ENCODE assay signal across 18 mouse cellular contexts in genomic region chr5:72205271-72205670, GRCm38 (mm10). TPM values are rescaled to one million over a fixed set of nuclear protein-coding genes. Genes with fewer than 3 reads are reported as not detected.
DNase-seq lines count a peak whose midpoint lies in the region; ATAC-seq and TF ChIP-seq lines count a peak whose summit lies in the region.
"Had no signal": no experiment of that assay in that cellular context is flagged by ENCODE, and none has a peak within 500 bp of the region (broad histone marks: within the 10 kb centered on the region; RNA-seq: fewer than 3 reads in every experiment).

No protein-coding gene starts in this region.

- no peaks in the 10 kb centered on the region for H3K27me3 ChIP-seq in liver, embryonic 13.5 days
- H3K27me3 ChIP-seq in neural tube, embryonic 13.5 days, result 0 out of 2 replicates have a peak, but pooled peaks cover 3% of the 10 kb centered on the region
- no peaks in the 10 kb centered on the region for H3K27me3 ChIP-seq in embryonic facial prominence, embryonic 14.5 days (replicated peaks; ENCODE audit: control insufficient read depth, insufficient read depth, low read length)
- H3K27me3 ChIP-seq: forebrain, embryonic 15.5 days; hindbrain, embryonic 13.5 days; intestine, embryonic 15.5 days had no signal

- H3K9me3 ChIP-seq in liver, embryonic 13.5 days (replicated peaks), result no peaks in the 10 kb centered on the region
- H3K9me3 ChIP-seq in neural tube, embryonic 13.5 days, result no peaks in the 10 kb centered on the region
- no peaks in the 10 kb centered on the region for H3K9me3 ChIP-seq in embryonic facial prominence, embryonic 14.5 days (ENCODE audit: control insufficient read depth, low read length)
- H3K9me3 ChIP-seq: forebrain, embryonic 15.5 days; hindbrain, embryonic 13.5 days; intestine, embryonic 15.5 days had no signal

- H3K4me2 ChIP-seq in liver, embryonic 13.5 days, result peak overlapping the region; percentile 29; the same call in 1 of the 2 replicates
- 0 out of 2 replicates have a peak overlapping the region, but pooled peaks have one; percentile 13 for H3K4me2 ChIP-seq in neural tube, embryonic 13.5 days
- 0 out of 2 replicates have a peak overlapping the region, but pooled peaks have one; percentile 10 for H3K4me2 ChIP-seq in embryonic facial prominence, embryonic 14.5 days (ENCODE audit: low read depth, low read length)
- H3K4me2 ChIP-seq: forebrain, embryonic 15.5 days; intestine, embryonic 15.5 days had no signal

- no peak for TF ChIP-seq CTCF in gastrocnemius, adult 2 months (IDR thresholded peaks at IDR 0.05)

- peaks cover 48% of the 10 kb centered on the region for H3K4me1 ChIP-seq in liver, embryonic 13.5 days (replicated peaks)
- H3K4me1 ChIP-seq in neural tube, embryonic 13.5 days (replicated peaks), result peaks cover 8% of the 10 kb centered on the region; the same call in 1 of the 2 replicates
- H3K4me1 ChIP-seq in embryonic facial prominence, embryonic 14.5 days (ENCODE audit: control insufficient read depth, insufficient read depth, low read length), result peaks cover 8% of the 10 kb centered on the region; the same call in 1 of the 2 replicates
- H3K4me1 ChIP-seq: intestine, embryonic 15.5 days had no signal

- H3K36me3 ChIP-seq in liver, embryonic 13.5 days, result no peaks in the 10 kb centered on the region
- H3K36me3 ChIP-seq in neural tube, embryonic 13.5 days, result no peaks in the 10 kb centered on the region
- no peaks in the 10 kb centered on the region for H3K36me3 ChIP-seq in embryonic facial prominence, embryonic 14.5 days (ENCODE audit: control insufficient read depth, insufficient read depth, low read length)
- H3K36me3 ChIP-seq: forebrain, embryonic 15.5 days; hindbrain, embryonic 13.5 days; intestine, embryonic 15.5 days had no signal

- intact Hi-C loops in gastrocnemius, adult 2 months (cut with DNase I), result loop anchor here (2.0 kb wide), 1 partner anchor 24 kb away; no protein-coding TSS in a partner anchor

- H3K4me3 ChIP-seq in gastrocnemius, adult 2 months, result peak overlapping the region; percentile 88
- no peak overlapping the region for H3K4me3 ChIP-seq in liver, embryonic 13.5 days (replicated peaks)
- no peak overlapping the region for H3K4me3 ChIP-seq in neural tube, embryonic 13.5 days
- no peak overlapping the region for H3K4me3 ChIP-seq in embryonic facial prominence, embryonic 14.5 days (ENCODE audit: low read depth, low read length)
- H3K4me3 ChIP-seq: forebrain, embryonic 15.5 days; hindbrain, embryonic 13.5 days; intestine, embryonic 15.5 days had no signal

- ATAC-seq in liver, embryonic 13.5 days (ENCODE audit: low read depth), result no peak
- no peak for ATAC-seq in neural tube, embryonic 13.5 days (ENCODE audit: low read depth)
- no peak for ATAC-seq in embryonic facial prominence, embryonic 14.5 days (ENCODE audit: low read depth)
- ATAC-seq: forebrain, embryonic 15.5 days; hindbrain, postnatal 0 days; intestine, embryonic 15.5 days had no signal

- WGBS in liver, embryonic 13.5 days (ENCODE audit: insufficient replicate concordance), result 71% methylated on average over 5 of the region's 5 CpGs
- 91% methylated on average over 5 of the region's 5 CpGs for WGBS in neural tube, embryonic 13.5 days
- 84% methylated on average over 5 of the region's 5 CpGs for WGBS in embryonic facial prominence, embryonic 14.5 days

- DNase-seq in gastrocnemius, adult 2 months, result no peak
- DNase-seq in gastrocnemius, postnatal 25 days, result no peak
- DNase-seq in liver, embryonic 13.5 days, result no peak
- DNase-seq in liver, result no peak
- no peak for DNase-seq in neural tube, embryonic 10.5 days (ENCODE audit: extremely low spot score, low spot score)
- DNase-seq in embryonic facial prominence, embryonic 14.5 days (ENCODE audit: low spot score), result no peak
- DNase-seq in ovary, postnatal 14 days (ENCODE audit: low spot score), result no peak
- DNase-seq: adrenal gland, postnatal 10 days; cerebellum, adult 11 months; cerebellum, adult 8-10 months; cerebellum, postnatal 14 days; gastrocnemius, postnatal 10 days; heart, postnatal 10 days had no signal

- no peak overlapping the region for H3K9ac ChIP-seq in liver, embryonic 13.5 days
- H3K9ac ChIP-seq in neural tube, embryonic 13.5 days, result no peak overlapping the region
- no peak overlapping the region for H3K9ac ChIP-seq in embryonic facial prominence, embryonic 14.5 days (ENCODE audit: low read depth, low read length)
- H3K9ac ChIP-seq: forebrain, embryonic 15.5 days; hindbrain, embryonic 13.5 days; intestine, embryonic 15.5 days had no signal

- H3K27ac ChIP-seq in gastrocnemius, adult 2 months, result 0 out of 2 replicates have a peak overlapping the region, but pooled peaks have one; percentile 79
- no peak overlapping the region for H3K27ac ChIP-seq in liver, embryonic 13.5 days
- H3K27ac ChIP-seq in neural tube, embryonic 13.5 days (replicated peaks), result no peak overlapping the region
- H3K27ac ChIP-seq in embryonic facial prominence, embryonic 14.5 days (replicated peaks; ENCODE audit: low read depth, low read length), result no peak overlapping the region
- H3K27ac ChIP-seq: forebrain, embryonic 15.5 days; hindbrain, embryonic 13.5 days; hindbrain, postnatal 0 days; intestine, embryonic 15.5 days had no signal

RNA-seq across cellular contexts. Expression of gene Commd8, which starts 37.3 kb away (rescaled TPM):
- 10 to 100 TPM; 31.5 to 35.5 TPM for total RNA-seq in gastrocnemius, adult 2 months (2021)
- 10 to 100 TPM; 28.4 to 29.2 TPM for total RNA-seq in gastrocnemius, postnatal 25 days (2021)
- polyA plus RNA-seq in liver, embryonic 13.5 days (2015; fragmentation: Nextera tagmentation; extraction: Ambion mirVana), result 78.7 and 98.3 TPM in 2 replicates
- polyA plus RNA-seq in neural tube, embryonic 13.5 days (2015; fragmentation: Nextera tagmentation; extraction: Ambion mirVana), result 150 and 156 TPM in 2 replicates
- polyA plus RNA-seq in embryonic facial prominence, embryonic 14.5 days (2014; fragmentation: Nextera tagmentation; extraction: Ambion mirVana), result 106 and 128 TPM in 2 replicates
